Mouse (Mus musculus): Measurements from ENCODE around the gene Fancd2os. TPM values are rescaled to one million over a fixed set of nuclear protein-coding genes. Genes with fewer than 3 reads are reported as not detected.

Gene Fancd2os
- not detected for total RNA-seq (2021)
- long read RNA-seq, experiment 1 = 0 reads
- long read RNA-seq, experiment 2 = 0 reads

DNA sequence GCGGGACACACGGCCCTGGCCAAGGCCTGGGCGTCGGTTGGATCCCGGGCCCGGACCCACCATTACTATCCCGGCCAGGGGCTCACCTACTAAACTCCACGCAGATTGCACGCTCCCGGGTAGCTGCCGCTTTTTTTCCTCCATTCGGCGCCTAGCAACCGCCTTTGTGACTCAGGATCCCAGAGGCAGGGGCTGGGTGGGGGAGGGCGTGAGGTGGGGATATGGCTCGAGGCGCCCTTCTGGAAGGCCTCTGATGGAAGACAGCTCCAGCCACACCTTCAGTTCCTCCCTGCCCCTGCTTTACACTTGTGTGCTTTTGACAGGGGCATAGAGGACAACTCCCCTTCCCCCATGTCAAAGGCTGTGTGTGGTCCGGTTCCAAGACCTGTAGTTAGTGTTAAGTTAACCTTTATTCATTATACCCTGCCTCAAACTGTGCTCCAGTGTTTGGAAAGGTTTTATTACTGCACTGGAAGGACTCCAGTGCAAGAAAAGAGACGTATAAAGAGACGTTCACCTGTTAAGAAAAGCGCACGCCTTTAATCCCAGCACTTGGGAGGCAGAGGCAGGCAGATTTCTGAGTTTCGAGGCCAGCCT is at the start of gene Fancd2os:
Gene Fancd2os, minus strand, starts transcription at position 173 of the 597 bp plus-strand sequence.
- DNase-seq = no peak

DNA sequence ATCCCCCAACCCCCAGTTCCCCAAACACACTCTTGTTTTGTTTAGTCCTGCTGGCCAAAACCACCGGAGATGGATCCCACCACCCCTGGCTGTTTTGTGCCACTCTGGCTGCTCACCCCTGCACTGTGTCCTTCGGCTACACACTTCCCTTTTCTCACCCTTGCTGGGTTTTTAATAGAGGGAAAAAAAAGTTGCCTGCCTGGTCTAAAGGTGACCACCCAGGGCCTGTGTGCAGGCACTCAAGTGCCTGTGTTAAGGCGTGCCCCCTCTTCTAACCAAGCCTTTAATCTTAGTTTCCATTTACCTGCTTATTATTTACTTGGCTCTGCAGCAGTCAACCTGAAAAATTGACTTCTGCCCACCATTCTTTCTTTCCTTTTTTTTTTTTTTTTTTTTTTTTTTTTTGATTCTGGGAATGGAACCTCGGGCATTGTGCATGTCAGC is 49.7 kb upstream of the Fancd2os start:
- no peak for DNase-seq

DNA sequence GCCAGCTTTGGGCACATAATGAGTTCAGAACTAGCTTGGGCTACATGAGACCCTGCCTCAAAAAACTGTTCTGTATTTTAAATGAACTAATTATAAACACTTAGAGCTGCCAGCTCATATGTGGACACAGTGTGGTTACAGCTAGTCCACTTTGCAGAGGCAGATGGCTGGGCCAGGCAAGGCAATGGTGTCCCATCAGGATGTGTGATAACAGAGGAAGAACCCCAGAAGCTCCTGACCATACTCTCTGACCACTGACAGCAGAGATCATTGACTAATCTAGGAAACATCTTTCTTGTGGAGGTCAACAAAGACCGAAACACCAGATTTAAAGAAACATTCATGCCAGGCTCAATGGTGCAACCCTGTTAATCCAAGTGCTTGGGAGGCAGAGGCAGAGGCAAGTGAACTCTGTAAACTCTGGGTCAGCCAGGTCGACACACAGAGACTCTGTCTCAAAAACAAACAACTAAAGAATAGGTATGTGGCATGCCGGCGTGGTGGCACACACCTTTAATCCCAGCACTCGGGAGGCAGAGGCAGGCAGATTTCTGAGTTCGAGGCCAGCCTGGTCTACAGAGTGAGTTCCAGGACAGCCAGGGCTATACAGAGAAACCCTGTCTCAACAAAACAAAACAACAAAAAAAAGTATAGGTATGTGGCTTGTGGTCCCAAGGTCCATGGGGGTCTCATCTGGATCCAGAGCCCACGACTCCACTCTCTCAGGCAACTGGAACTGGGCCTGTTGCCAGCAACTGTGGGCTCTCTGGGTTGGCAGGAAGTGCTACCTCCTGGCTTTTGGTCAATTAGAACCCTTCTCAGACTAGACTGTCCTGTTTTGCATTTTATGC is 49.1 kb upstream of the Fancd2os start:
- no peak for DNase-seq

DNA sequence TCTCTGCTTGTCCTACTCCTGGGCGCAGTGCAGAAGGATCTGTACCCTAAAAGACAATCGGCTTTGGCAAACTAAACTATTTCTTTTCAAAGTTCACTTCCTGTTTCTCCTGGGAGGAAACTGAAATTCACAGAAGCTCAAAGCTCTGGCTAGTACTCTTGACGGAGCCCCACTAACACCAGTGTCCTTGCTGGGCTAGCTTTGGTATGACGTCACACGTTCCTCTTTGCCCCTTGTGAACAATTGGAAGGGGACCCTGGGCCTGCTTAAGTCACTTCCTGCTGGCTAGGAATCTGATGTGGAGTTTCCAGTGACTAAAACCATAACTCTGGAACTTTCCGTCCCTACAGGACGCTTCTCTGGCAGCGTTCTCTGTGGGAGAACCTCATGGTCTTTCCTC is 44.3 kb upstream of the Fancd2os start:
- peak; percentile 79 to 94 for DNase-seq

DNA sequence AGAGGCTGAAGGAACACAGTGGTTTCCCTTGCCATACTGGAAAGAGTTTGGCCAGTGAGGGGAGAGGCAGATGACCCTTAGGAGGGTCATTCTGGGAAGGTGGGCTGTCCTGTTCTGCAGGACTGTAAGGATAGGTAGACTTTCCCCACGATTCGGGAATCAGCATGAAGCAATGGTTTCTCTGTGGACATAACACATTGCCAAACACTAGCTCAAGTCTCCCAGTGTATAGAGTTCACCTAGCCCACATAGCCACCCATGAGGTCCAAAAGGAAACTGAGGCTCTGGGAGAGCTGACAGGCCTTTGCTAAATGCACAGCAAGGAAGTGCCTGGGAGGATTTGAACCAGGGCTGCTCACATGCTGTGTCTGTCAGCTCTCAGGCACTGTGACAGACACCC is 43.5 kb upstream of the Fancd2os start:
- no peak for DNase-seq

DNA sequence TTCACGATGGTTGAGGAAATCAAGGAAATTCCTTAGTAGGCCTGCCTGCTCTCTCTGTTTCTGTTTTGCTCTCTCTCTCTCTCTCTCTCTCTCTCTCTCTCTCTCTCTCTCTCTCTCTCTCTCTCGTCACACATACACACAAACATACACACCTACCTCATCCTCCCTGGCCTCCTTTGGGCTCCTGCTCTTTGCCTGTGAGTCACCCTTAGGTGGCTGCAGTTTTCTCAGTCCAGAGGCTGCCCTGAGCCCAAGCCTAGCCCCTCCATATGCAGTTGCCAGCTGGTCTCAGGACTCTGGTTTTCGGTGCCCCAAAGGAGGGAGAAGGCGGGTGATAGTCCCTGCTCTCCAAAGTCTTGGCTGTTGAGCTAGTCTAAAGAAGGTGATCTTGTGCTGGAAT is 42.5 kb upstream of the Fancd2os start:
- no peak for DNase-seq

DNA sequence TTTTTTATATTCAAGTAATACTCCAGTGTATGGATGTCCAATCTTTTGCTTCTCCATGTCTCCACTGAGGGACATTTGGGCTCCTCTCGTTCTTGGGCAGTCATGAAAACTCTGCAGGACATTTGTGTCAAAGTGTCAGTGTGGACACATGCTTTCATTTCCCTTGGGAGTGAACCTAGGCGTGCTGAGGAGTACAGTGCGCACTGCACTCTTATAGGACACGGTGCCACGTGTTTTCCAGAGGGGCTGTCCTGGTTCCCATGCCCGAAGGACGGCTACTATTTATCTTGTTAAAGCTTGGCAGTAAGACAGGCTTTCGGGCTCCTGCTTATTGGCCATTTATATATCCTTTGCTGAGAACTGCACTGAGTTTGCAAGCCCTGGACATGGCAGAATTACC is 42.1 kb upstream of the Fancd2os start:
- no peak for DNase-seq

DNA sequence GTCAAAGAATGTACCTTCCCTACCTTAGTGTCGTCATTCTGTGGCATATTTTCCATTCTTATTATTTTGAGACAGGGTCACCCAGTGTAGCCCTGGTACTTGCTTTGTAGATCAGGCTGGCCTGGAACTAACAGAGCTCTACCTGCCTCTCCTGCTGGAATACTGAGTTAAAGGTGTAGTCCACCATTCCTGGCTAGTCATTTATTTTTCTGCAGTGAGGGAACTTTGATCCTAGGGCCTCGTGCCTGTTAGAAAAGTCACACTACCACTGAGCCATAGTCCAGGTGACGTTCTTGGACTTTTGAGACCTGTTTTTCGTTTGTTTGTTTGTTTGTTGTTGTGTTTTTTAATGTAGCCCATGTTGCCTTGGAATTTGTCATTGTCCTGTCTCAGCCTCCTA is 38.7 kb upstream of the Fancd2os start:
- no peak for DNase-seq

DNA sequence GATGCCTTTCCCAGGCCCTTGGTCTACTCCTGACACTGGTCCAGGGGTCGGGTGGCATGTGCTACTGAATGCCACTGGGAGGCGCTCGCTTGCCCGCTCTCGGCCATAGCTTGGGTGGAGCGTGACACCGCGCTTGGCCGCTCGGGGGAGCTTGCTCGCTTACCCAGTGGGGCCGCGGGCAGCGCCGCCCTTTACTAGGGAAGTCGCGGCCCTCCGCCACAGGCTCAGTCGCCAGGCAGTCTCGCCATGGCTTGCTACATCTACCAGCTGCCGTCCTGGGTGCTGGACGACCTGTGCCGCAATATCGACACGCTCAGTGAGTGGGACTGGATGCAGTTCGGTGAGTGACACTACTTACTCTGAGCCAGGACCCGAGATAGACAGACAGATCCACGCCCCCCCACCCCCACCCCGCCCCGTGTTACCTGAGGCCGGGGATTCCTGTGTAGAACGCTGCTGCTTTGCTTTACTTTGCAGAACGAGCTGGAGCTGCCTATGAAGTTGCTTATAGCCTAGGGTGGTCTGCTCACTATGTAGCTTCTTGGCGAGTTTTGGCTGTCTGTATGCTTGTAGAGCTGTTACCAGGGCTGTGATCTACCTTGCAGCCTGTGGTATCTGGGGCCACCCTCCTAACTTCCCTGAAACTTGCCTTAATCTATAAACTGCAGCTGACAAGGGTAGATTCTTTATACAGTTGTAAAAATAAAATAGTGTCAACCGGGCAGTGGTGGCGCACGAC is 38.0 kb upstream of the Fancd2os start, which contains the start of gene Irak2:
Gene Irak2, plus strand, starts transcription at position 166 of the 739 bp plus-strand sequence.
- peak; percentile 97 for DNase-seq

DNA sequence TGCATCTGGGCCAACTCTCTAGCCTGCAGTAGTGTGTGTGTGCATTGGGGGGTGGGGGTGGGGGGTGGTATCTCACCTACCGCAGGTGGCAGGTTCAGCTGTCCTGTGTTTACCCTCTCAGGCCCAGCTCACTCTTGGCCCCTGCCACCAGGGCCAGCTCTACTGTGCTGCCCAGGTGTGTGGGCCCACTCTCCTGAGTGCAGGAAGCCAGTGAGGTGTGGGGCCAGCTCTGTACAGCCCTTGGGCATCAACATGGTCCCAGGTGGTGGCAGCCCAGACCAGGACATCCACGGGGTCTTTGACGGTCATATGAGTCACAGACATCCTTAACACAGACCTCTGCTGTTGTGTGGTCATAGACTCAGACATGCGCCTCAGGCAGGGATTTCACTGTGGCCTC is 32.3 kb upstream of the Fancd2os start:
- no peak for DNase-seq

DNA sequence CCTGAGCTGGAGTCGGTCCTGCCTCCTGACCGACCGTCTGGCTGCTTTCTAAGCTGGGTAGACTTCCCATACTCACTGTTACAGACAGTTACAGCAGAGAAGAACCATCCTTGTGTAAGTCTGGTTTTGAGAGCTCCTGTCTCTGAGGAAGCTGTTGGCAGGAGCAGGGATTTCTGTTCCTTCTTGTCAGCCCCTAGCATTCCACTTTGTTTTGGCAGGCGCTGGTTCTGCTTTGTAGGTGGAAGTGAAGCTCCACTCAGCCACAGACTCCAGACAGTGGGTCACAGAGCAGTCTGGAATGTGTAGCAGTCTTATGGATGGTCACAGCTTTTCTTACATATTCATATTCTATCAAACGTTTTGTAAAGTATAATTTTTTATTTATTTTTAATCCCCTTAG is 29.8 kb upstream of the Fancd2os start:
- DNase-seq = peak in 1 of 2 experiments; percentile 55

DNA sequence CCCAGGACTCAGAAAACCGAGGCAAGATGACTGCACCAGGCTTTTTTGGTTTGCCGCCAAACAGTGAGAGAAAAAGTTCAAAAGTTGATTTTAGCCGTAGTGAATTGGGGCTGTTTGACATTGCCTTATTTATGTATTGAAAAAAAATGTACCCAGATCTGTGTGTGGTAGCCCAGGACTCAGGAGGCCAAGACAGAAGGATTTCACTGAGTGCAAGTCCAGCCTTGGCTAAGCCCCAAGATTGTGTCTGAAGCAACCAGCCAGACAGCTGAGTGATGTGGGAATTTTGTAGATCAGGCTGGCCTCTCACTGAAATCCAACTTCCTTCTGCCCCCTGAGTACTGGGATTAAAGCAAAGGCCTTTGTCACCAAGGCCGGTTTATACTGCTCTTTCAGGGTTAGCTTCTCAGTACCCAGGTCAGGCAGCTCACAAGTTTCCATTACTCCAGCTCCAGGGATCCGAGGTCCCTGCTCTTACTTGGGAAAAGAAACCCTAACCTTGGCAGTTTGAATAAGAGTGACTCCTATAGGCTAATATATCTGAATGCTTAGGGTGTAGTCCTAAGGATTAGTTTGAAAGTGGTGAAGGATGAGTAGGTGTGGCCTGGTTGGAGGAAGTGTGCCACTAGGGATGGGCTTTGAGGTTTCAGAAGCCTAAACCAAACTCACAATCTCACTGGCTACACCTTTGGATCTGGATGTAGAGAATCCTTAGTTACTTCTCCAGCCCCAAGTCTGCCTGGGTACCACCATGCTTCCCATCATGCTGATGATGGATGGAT is 24.7 kb upstream of the Fancd2os start:
- DNase-seq = peak in 1 of 2 experiments; percentile 43

DNA sequence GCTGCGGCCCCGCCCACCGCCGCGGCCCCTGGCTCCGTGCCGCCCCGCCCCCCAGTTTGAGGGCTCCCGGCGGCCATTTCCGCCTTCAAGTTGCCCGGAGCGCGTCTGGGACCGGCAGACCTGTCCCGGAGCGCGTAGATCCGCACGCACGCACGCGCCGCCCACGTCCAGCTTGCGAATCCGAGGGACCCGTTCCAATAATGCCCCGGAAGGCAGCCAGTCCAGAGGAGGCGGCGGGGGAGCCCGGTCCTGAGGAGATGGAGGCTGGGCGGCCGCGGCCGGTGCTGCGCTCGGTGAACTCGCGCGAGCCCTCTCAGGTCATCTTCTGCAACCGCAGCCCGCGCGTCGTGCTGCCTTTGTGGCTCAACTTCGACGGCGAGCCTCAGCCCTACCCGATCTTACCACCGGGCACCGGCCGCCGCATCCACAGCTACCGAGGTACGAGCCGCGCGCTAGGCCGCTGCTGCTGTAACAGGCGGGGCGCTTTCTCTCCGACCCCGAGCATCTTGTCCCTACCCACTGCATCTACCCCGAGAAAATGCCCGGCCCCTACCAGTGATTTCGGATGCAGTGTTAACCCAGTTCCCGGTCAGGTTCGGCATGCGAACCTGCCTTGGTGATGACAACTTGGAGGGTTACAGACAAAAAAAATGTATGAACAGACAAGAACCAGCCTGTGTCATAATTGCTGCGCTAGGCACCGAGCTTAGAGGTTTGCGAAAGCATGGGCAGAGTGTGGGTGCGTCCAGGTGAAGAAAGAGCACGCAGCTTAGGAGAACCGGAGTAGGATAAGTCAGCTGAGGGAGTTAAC is 23.6 kb upstream of the Fancd2os start, which contains the start of gene Vhl:
Gene Vhl, plus strand, starts transcription at position 19 of the 811 bp plus-strand sequence.
- DNase-seq = peak; percentile 93 to 95

DNA sequence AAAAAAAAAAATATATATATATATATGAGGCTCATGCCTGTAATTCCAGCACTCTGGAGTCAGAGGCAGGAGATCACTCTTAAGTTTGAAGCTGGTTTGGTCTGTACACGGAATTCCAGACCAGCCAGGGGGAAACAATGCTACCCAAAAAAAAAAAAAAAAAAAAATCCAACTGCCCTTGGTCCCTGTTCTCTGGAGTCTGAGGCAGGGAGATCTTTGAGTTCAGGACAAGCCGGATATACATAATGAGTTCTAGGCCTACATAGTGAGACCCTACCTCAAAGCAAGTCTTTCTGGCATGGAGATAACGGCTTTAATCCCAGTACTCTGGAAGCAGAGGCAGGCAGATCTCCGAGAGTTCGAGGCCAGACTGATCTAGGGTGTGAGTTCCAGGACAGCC is 22.9 kb upstream of the Fancd2os start:
- no peak for DNase-seq

DNA sequence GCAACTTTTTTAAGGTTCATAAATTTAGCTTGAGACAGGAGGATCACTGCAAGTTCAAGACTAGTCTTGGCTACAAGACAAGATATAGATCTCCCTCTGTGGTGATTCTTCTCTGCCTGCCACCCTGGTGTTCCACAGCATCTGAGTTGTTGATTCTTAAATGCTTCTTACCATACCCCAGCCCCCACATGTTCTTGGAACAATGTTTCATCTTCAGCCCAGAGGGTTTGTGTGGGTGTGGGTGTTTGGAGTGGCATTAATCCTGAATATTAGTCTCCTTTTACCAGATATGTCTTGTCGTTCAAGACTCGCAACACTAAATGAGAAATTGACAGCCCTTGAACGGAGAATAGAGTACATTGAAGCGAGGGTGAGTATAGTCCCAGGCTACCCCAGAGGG is 15.0 kb upstream of the Fancd2os start:
- no peak for DNase-seq

DNA sequence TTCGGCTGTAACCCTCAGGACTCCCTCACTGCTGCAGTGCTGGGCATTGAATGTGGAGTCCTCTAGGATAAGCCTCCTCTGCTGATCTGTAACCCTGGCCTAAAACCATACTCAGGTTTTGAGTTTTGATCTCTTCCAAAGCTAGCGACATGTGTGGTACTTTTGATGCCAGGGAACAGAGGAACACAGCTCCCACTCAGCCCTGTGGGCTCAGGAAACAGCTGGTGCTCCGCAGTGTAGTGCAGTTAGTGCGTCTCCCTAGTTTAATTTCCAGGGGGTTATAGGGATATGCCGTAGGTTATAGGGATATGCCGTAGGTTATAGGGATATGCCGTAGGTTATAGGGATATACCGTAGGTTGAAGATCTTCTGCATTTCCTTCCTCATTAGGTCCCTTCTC is 14.5 kb upstream of the Fancd2os start:
- DNase-seq = no peak

DNA sequence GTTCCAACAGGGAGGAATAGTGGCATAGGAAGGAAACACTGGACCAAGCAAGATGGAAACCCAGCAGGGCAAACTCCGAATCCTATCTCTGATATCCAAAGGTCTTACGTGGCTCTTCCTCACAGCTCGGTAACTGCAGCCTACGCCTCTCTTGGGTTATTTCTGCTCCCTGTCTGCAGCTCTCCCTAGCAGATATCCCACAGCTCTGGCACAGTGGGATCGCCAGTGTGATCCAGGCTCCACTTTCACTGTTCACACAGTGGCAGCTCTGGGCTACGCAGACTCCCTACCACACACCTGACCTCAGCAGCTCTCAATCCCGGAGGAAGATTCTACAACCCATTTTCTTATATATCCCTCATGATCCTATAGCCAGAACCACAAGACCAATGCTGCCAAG is 13.6 kb upstream of the Fancd2os start:
- no peak for DNase-seq

DNA sequence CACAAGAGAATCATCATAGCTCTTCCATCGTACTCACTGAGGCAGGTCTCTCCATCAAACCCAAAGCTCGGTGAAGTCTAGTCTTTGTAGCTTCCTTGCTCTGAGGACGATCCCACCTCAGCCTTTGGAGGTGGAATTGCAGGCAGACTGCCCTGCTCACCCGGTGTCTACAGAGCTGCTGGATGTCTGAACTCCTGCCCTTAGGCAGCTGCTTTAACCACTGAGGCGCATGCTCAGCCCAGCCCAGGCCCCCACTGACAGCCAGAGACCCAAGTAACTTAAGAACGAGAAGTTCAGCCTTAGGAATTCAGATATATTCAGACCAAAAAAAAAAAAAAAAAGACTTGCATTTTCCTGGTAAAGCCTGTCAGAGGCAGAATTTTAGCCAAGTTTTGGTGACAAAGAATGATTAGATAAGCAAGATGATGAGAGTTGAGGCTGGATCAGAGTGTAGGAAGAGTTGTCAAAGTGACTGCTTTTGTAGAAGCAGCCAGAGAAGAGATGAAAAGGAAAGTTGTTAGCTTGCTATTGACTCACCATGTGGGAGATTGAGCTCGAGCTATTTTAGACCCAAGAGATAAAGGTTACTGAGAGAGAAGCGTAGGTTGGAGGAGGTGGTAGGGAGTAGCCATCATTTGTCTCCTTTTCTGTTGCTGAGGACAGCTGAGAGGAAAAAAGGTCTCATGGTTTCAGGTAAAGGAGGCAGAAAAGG is 11.9 kb upstream of the Fancd2os start:
- peak; percentile 20 to 24 for DNase-seq

DNA sequence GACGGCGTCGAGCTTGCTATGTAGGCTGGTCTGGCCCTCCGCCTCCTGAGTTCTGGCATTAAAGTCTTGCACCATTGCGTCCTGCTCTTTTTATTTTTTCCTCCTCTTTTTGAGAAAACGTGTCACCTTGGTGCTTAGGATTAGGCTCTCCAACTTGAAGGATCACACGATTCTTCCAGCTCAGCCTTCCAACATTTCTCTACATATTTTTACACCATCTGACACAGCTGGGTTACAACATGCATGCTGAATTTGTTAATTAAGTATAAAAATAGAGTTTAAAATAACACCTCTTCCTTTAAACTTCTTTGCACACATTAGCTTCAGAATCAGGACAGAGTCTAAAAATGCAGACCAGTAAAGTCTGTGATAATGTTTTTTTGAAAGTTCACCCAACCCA is 8.8 kb upstream of the Fancd2os start:
- DNase-seq = no peak

DNA sequence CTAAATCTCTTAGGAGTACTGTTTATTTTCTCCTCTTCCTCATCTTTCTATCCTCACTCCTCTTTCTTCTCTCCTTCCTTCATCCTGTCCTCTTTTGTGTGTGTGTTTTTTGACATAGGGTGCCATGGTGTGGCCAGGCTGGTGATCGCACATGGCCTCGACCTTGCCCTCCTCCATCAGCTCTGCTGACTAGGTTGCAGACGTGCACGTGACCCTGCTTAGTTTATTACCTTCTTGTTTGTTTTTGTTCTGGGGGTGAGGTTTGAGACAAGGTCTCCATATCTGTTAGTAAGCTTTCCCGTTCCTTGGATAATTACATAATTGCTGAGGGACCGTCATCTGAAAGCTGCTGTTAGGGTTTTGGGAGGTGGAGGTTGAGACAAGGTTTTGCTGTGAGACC is 8.4 kb upstream of the Fancd2os start:
- no peak for DNase-seq

DNA sequence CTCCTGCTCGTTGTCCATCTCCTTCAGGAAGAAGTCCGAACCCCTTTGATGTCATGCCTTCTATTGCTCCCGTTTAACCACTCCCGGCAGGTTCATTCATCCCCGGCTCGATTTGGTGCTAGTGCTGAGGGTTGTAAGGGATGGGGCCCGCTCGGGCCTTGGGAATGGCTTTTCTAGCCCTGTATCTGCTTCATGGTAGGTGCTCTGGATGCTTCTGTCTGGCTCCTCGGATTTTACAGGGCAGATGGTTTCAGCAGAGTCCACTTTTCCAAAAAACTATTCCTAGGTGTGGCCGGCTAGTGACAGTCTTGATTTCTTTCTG is 4.7 kb upstream of the Fancd2os start:
- DNase-seq = no peak
